Mouse (Mus musculus) C2C12 (cell line): Measurements from ENCODE around the gene Tgm2. TPM values are rescaled to one million over a fixed set of nuclear protein-coding genes. Genes with fewer than 3 reads are reported as not detected.

ENCODE experiments used
- H3K27me3 ChIP-seq: one replicate; pipeline ENCODE4 v1.6.1; 2011; ENCODE audit not compliant: control insufficient read depth, insufficient read depth, insufficient read length
- H3K36me3 ChIP-seq: one replicate; pipeline ENCODE4 v1.6.1; 2011; ENCODE audit not compliant: control insufficient read depth, insufficient read depth
- H3K4me3 ChIP-seq: one replicate; pipeline ENCODE4 v1.5.1; 2011; ENCODE audit warnings: mild to moderate bottlenecking, control low read depth; ENCODE audit not compliant: poor library complexity, insufficient read depth, severe bottlenecking
- H3K79me2 ChIP-seq: one replicate; pipeline ENCODE4 v1.6.1; 2011; ENCODE audit not compliant: control insufficient read depth, insufficient read depth
- H3K79me3 ChIP-seq: one replicate; pipeline ENCODE4 v1.6.1; 2011; ENCODE audit warnings: low read depth, control low read depth
- H3ac ChIP-seq: one replicate; pipeline ENCODE3; 2011; ENCODE audit warnings: low read depth; ENCODE audit not compliant: control insufficient read depth, insufficient read length
- CEBPB ChIP-seq: IDR thresholded peaks from one replicate; pipeline ENCODE4 v1.6.1; 2011; ENCODE audit warnings: low read depth, mild to moderate bottlenecking, control low read depth, moderate library complexity
- CTCF ChIP-seq: IDR thresholded peaks from one replicate; pipeline ENCODE4 v1.5.1; 2011; ENCODE audit not compliant: control insufficient read depth, insufficient read depth, insufficient read length
- FOSL1 ChIP-seq: IDR thresholded peaks from one replicate; pipeline ENCODE4 v1.8.0; 2011; ENCODE audit warnings: mild to moderate bottlenecking, low read length; ENCODE audit not compliant: poor library complexity, insufficient read depth, severe bottlenecking
- MAX ChIP-seq: IDR thresholded peaks from one replicate; pipeline ENCODE4 v1.6.1; 2011; ENCODE audit warnings: mild to moderate bottlenecking, control low read depth
- MYOD1 ChIP-seq: IDR thresholded peaks from one replicate; pipeline ENCODE4 v1.6.1; 2011; ENCODE audit warnings: low read depth; ENCODE audit not compliant: control insufficient read depth, insufficient read length
- MYOG ChIP-seq: IDR thresholded peaks from one replicate; pipeline ENCODE4 v1.6.1; 2011; ENCODE audit not compliant: control insufficient read depth, insufficient read length; ENCODE audit errors: extremely low read depth
- USF1 ChIP-seq: IDR thresholded peaks from one replicate; pipeline ENCODE4 v1.6.1; 2011; ENCODE audit warnings: low read depth, mild to moderate bottlenecking, control low read depth, moderate library complexity
- polyA plus RNA-seq: library from polyadenylated mRNA; unstranded; fragments of >200 nt; fragmentation: generic; extraction: Trizol; gene quantifications from one replicate; pipeline ENCODE4 v1.2.1, GENCODE M21; 2012; ENCODE audit warnings: missing spikeins

The Tgm2 gene
- polyA plus RNA-seq, 1 experiment: 1.1 TPM

DNA sequence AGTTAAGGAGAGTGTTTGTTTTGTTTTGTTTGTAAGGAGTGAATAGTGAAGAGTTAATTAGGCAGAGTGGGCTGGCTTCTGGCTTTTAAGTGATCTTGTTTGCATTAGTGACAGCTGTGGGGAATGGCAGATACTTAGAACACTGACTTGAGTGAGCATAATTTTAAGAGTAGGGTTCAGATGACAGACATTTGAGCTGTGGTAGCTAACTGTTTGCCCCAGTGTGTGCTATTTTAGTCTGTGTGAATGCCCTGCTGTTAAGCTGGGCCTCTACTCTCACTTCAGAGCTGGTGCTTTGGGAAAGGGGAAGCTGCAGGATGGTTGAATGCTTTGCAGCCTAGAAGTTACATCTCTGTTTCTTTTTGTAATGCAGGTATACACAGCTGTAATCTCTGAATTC lies 79.8 kb downstream of the Tgm2 start:
- peaks cover 89% of the 10 kb centered on the region for H3K36me3 ChIP-seq
- peaks cover 8% of the 10 kb centered on the region for H3K79me2 ChIP-seq
- TF ChIP-seq MYOD1 (no peak), USF1 (no peak), MYOG (no peak), FOSL1 (no peak), MAX (no peak), CTCF (no peak), CEBPB (no peak)
- H3K27me3 ChIP-seq: no peaks in the 10 kb centered on the region
- no peak overlapping the region for H3ac ChIP-seq
- no peaks in the 10 kb centered on the region for H3K79me3 ChIP-seq
- H3K4me3 ChIP-seq: no peak overlapping the region

Other genes starting within 250 kb of the Tgm2 start
- not detected for gene Vstm2l, start 231.8 kb downstream of the Tgm2 start, polyA plus RNA-seq
- gene Tti1, start 118.0 kb downstream of the Tgm2 start, polyA plus RNA-seq: 12.5 TPM
- gene Rprd1b, start 117.9 kb downstream of the Tgm2 start, polyA plus RNA-seq: 11.4 TPM
- 0.01 TPM for gene D630003M21Rik, start 82.8 kb upstream of the Tgm2 start, polyA plus RNA-seq
- not detected for gene Bpi, start 111.7 kb upstream of the Tgm2 start, polyA plus RNA-seq
- not detected for gene Lbp, start 160.1 kb upstream of the Tgm2 start, polyA plus RNA-seq
- gene Snhg11, start 229.2 kb upstream of the Tgm2 start, polyA plus RNA-seq: not detected